In the genomic region with DNA sequence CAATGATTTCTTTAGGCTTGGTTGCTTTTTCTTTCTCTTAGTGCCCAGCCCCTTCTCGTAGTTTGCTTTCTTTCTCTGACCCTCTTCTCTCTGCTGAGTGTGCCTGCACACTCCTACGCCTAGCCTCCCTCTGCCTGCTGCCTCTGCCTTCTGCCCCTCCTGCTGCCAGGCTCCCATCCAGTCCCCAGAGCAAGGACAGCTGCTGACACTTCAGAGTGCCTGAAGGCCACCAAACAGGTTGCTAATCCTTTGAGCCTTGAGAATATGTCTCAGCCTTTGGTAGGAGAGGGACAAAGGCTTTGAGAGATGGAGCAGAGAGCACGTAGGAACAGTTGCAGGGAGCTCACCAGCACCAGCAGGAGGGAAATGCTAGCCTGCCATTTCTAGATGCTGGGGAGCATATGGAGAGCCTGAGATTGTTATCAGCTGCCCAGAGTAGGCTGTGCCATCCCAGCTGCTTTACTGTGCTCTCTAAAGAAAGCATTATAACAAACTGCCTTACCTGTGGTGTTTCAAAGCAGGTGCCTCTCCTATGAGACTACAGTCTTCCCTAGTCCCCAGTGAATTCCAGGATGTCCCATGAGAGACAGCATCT, we compare ENCODE assay signal across 14 mouse cellular contexts.
DNase-seq lines count a peak whose midpoint lies in the region; ATAC-seq and TF ChIP-seq lines count a peak whose summit lies in the region.
"Had no signal": no experiment of that assay in that cellular context is flagged by ENCODE, and none has a peak within 500 bp of the region (broad histone marks: within the 10 kb centered on the region; RNA-seq: fewer than 3 reads in every experiment).

No protein-coding gene starts in this region.

- no peak overlapping the region for H3K27ac ChIP-seq in forebrain, embryonic 13.5 days
- no peak overlapping the region for H3K27ac ChIP-seq in forebrain, embryonic 11.5 days (ENCODE audit: low read depth, low read length)
- H3K27ac ChIP-seq in midbrain, embryonic 10.5 days (replicated peaks): 0 out of 2 replicates have a peak overlapping the region, but pooled peaks have one; percentile 52
- no peak overlapping the region for H3K27ac ChIP-seq in midbrain, postnatal 0 days (ENCODE audit: low read depth, low read length)
- H3K27ac ChIP-seq: hindbrain, postnatal 0 days had no signal

- H3K4me2 ChIP-seq in forebrain, embryonic 13.5 days: no peak overlapping the region
- no peak overlapping the region for H3K4me2 ChIP-seq in forebrain, embryonic 11.5 days (ENCODE audit: low read depth, low read length, severe bottlenecking)
- H3K4me2 ChIP-seq in midbrain, postnatal 0 days (ENCODE audit: low read depth, low read length, poor library complexity, severe bottlenecking): no peak overlapping the region
- H3K4me2 ChIP-seq: heart, embryonic 11.5 days; lung, embryonic 14.5 days had no signal

- no peak for TF ChIP-seq CTCF in midbrain, postnatal 0 days (IDR thresholded peaks at IDR 0.05)

- H3K9ac ChIP-seq in forebrain, embryonic 13.5 days: no peak overlapping the region
- no peak overlapping the region for H3K9ac ChIP-seq in forebrain, embryonic 11.5 days (ENCODE audit: low read length)
- H3K9ac ChIP-seq in midbrain, postnatal 0 days (replicated peaks; ENCODE audit: low read length, poor library complexity, severe bottlenecking): no peak overlapping the region
- H3K9ac ChIP-seq: lung, embryonic 14.5 days had no signal

- 0 out of 2 replicates have a peak, but pooled peaks have one; percentile 51 for ATAC-seq in forebrain, embryonic 13.5 days
- ATAC-seq in forebrain, embryonic 11.5 days (replicated peaks; ENCODE audit: low FRiP score): no peak
- no peak for ATAC-seq in midbrain, postnatal 0 days (ENCODE audit: low FRiP score)
- ATAC-seq: hindbrain, postnatal 0 days had no signal

- WGBS in forebrain, embryonic 13.5 days: 58% methylated on average over 3 of the region's 3 CpGs
- WGBS in forebrain, embryonic 11.5 days: 45% methylated on average over 3 of the region's 3 CpGs
- WGBS in midbrain, embryonic 10.5 days: 50% methylated on average over 3 of the region's 3 CpGs
- WGBS in midbrain, postnatal 0 days: 37% methylated on average over 3 of the region's 3 CpGs

- no peaks in the 10 kb centered on the region for H3K4me1 ChIP-seq in forebrain, embryonic 13.5 days
- no peaks in the 10 kb centered on the region for H3K4me1 ChIP-seq in forebrain, embryonic 11.5 days (replicated peaks; ENCODE audit: control insufficient read depth, insufficient read depth, low read length)
- peaks cover 5% of the 10 kb centered on the region; the same call in 1 of the 2 replicates for H3K4me1 ChIP-seq in midbrain, embryonic 10.5 days
- H3K4me1 ChIP-seq in midbrain, postnatal 0 days (ENCODE audit: insufficient read depth, low read length): no peaks in the 10 kb centered on the region

- H3K27me3 ChIP-seq in forebrain, embryonic 13.5 days: no peaks in the 10 kb centered on the region
- no peaks in the 10 kb centered on the region for H3K27me3 ChIP-seq in forebrain, embryonic 11.5 days (ENCODE audit: control insufficient read depth, insufficient read depth, low read length)
- no peaks in the 10 kb centered on the region for H3K27me3 ChIP-seq in midbrain, embryonic 10.5 days (ENCODE audit: low read depth, poor library complexity, severe bottlenecking)
- H3K27me3 ChIP-seq in midbrain, postnatal 0 days (ENCODE audit: insufficient read depth, low read length): no peaks in the 10 kb centered on the region

- DNase-seq in forebrain, embryonic 11.5 days (ENCODE audit: low spot score): no peak
- DNase-seq in midbrain, embryonic 10.5 days (ENCODE audit: low spot score): no peak
- DNase-seq in midbrain, postnatal 0 days (ENCODE audit: low spot score): no peak
- DNase-seq in layer of hippocampus, adult 18-20 months (ENCODE audit: low spot score in 2 of 2): peak; percentile 77 to 89
- peak; percentile 38 to 57 for DNase-seq in right cerebral cortex, adult 2 months (ENCODE audit: low spot score in 2 of 2)
- DNase-seq in liver: no peak
- no peak for DNase-seq in thymus, postnatal 14 days
- DNase-seq: embryo, embryonic 11 days; lung, embryonic 14.5 days; spleen, adult 18-20 months; thymus, adult 18-20 months had no signal

- H3K4me3 ChIP-seq in forebrain, embryonic 13.5 days: no peak overlapping the region
- no peak overlapping the region for H3K4me3 ChIP-seq in forebrain, embryonic 11.5 days (ENCODE audit: low read depth, low read length)
- H3K4me3 ChIP-seq in midbrain, embryonic 10.5 days: no peak overlapping the region
- H3K4me3 ChIP-seq in midbrain, postnatal 0 days (ENCODE audit: low read depth, low read length): no peak overlapping the region

- no peaks in the 10 kb centered on the region for H3K36me3 ChIP-seq in forebrain, embryonic 13.5 days (ENCODE audit: poor library complexity, severe bottlenecking)
- H3K36me3 ChIP-seq in forebrain, embryonic 11.5 days (ENCODE audit: control insufficient read depth, insufficient read depth, low read length): no peaks in the 10 kb centered on the region
- H3K36me3 ChIP-seq in midbrain, embryonic 10.5 days: no peaks in the 10 kb centered on the region
- H3K36me3 ChIP-seq in midbrain, postnatal 0 days (ENCODE audit: insufficient read depth, low read length): no peaks in the 10 kb centered on the region

- no peaks in the 10 kb centered on the region for H3K9me3 ChIP-seq in forebrain, embryonic 13.5 days (replicated peaks)
- no peaks in the 10 kb centered on the region for H3K9me3 ChIP-seq in forebrain, embryonic 11.5 days (ENCODE audit: control insufficient read depth, low read length)
- H3K9me3 ChIP-seq in midbrain, embryonic 10.5 days (replicated peaks): no peaks in the 10 kb centered on the region
- no peaks in the 10 kb centered on the region for H3K9me3 ChIP-seq in midbrain, postnatal 0 days (ENCODE audit: low read length)

Comparison
In these comparisons a context has a peak if more than half of its experiments do, and no peak if none do; other contexts are left out.
1. DNase-seq: peak in layer of hippocampus, adult 18-20 months (2 of 2) and right cerebral cortex, adult 2 months (2 of 2); none in forebrain, embryonic 11.5 days (single experiment), midbrain, embryonic 10.5 days (single experiment), midbrain, postnatal 0 days (single experiment), liver (single experiment) and thymus, postnatal 14 days (single experiment).